8 mouse cellular contexts compared by ENCODE assay signal in genomic region chr11:56116553-56117232, GRCm38 (mm10).
DNase-seq lines count a peak whose midpoint lies in the region; ATAC-seq and TF ChIP-seq lines count a peak whose summit lies in the region.

No protein-coding gene starts in this region.

- H3K9ac ChIP-seq in ES-E14 (ENCODE audit: insufficient read depth, low read depth, low read length, poor library complexity, severe bottlenecking), result no peak overlapping the region
- H3K9ac ChIP-seq in hindbrain, embryonic 15.5 days, result no peak overlapping the region
- H3K9ac ChIP-seq in stomach, postnatal 0 days (ENCODE audit: low read length), result no peak overlapping the region

- intact Hi-C loops in gastrocnemius, postnatal 36 days (cut with DNase I), result loop anchor here (5.0 kb wide), 1 partner anchor 1351 kb away; no protein-coding TSS in a partner anchor

- no peak for TF ChIP-seq EP300 in stomach, postnatal 0 days (optimal IDR thresholded peaks at IDR 0.05)

- no peaks in the 10 kb centered on the region for H3K36me3 ChIP-seq in ES-E14 (ENCODE audit: control insufficient read depth, insufficient read depth, low read length, poor library complexity, severe bottlenecking)
- H3K36me3 ChIP-seq in hindbrain, embryonic 15.5 days, result no peaks in the 10 kb centered on the region
- no peaks in the 10 kb centered on the region for H3K36me3 ChIP-seq in stomach, postnatal 0 days (ENCODE audit: control insufficient read depth, insufficient read depth, low read length)

- peak; percentile 77 for TF ChIP-seq CTCF in stomach, postnatal 0 days (IDR thresholded peaks at IDR 0.05; ENCODE audit: low read depth)

- peak; percentile 45; the same call in 1 of the 2 replicates for ATAC-seq in hindbrain, embryonic 15.5 days (ENCODE audit: low FRiP score, low read depth)
- no peak for ATAC-seq in stomach, postnatal 0 days (ENCODE audit: low FRiP score, low TSS enrichment)

- H3K9me3 ChIP-seq in ES-E14 (ENCODE audit: control insufficient read depth, insufficient read depth, low read depth, low read length), result no peaks in the 10 kb centered on the region
- no peaks in the 10 kb centered on the region for H3K9me3 ChIP-seq in hindbrain, embryonic 15.5 days
- no peaks in the 10 kb centered on the region for H3K9me3 ChIP-seq in stomach, postnatal 0 days (ENCODE audit: control insufficient read depth, low read length)

- H3K4me3 ChIP-seq in ES-E14 (ENCODE audit: insufficient read depth in 1 of 2, low read depth in 1 of 2, low read length in 2 of 2, poor library complexity in 1 of 2, severe bottlenecking in 1 of 2), result no peak overlapping the region
- H3K4me3 ChIP-seq in hindbrain, embryonic 15.5 days, result no peak overlapping the region
- no peak overlapping the region for H3K4me3 ChIP-seq in stomach, postnatal 0 days (ENCODE audit: low read depth, low read length)

- H3K27me3 ChIP-seq in hindbrain, embryonic 15.5 days, result no peaks in the 10 kb centered on the region
- H3K27me3 ChIP-seq in stomach, postnatal 0 days (ENCODE audit: control insufficient read depth, insufficient read depth, low read length), result no peaks in the 10 kb centered on the region

- H3K4me1 ChIP-seq in ES-E14 (ENCODE audit: control insufficient read depth in 2 of 2, insufficient read depth in 2 of 2, low read length in 2 of 2, poor library complexity in 1 of 2), result no peaks in the 10 kb centered on the region
- no peaks in the 10 kb centered on the region for H3K4me1 ChIP-seq in hindbrain, embryonic 15.5 days (replicated peaks)
- no peaks in the 10 kb centered on the region for H3K4me1 ChIP-seq in stomach, postnatal 0 days (replicated peaks; ENCODE audit: control insufficient read depth, insufficient read depth)

- in situ Hi-C loops in ES-E14 (cut with MboI; ENCODE audit: low sequenced_read_pairs in 2 of 2, unreplicated experiment in 2 of 2), result no loop called here

- 51% methylated on average over 12 of the region's 12 CpGs for WGBS in hindbrain, embryonic 15.5 days
- WGBS in stomach, postnatal 0 days, result 37% methylated on average over 12 of the region's 12 CpGs

- H3K27ac ChIP-seq in ES-E14 (ENCODE audit: insufficient read depth, low read depth, low read length, poor library complexity, severe bottlenecking), result no peak overlapping the region
- no peak overlapping the region for H3K27ac ChIP-seq in hindbrain, embryonic 15.5 days (replicated peaks)
- no peak overlapping the region for H3K27ac ChIP-seq in stomach, postnatal 0 days (replicated peaks)

- no peak overlapping the region for H3K4me2 ChIP-seq in hindbrain, embryonic 15.5 days
- no peak overlapping the region for H3K4me2 ChIP-seq in stomach, postnatal 0 days (replicated peaks; ENCODE audit: low read depth)

- DNase-seq in heart, adult 8-10 months (ENCODE audit: low spot score), result peak; percentile 32
- no peak for DNase-seq in heart, adult 9 months (ENCODE audit: low spot score in 2 of 2)
- peak; percentile 39 for DNase-seq in ES-E14 (ENCODE audit: low read depth, low spot score)
- peak; percentile 83 for DNase-seq in embryo, embryonic 10 days (ENCODE audit: low spot score)
- DNase-seq in lung, postnatal 36 days, result peak; percentile 48
- peak; percentile 17 for DNase-seq in stomach, postnatal 0 days (ENCODE audit: low spot score)
- DNase-seq in gastrocnemius, postnatal 36 days, result no peak

TF ChIP-seq in ES-E14, 5 proteins besides CTCF, POLR2A, EP300 and RAD21:
- TF ChIP-seq HCFC1 (IDR thresholded peaks at IDR 0.05; ENCODE audit: borderline replicate concordance, insufficient read depth, low read length), result no peak
- TF ChIP-seq ZNF384 (IDR thresholded peaks at IDR 0.05; ENCODE audit: low read depth, low read length), result no peak
- TF ChIP-seq MAFK (IDR thresholded peaks at IDR 0.05; ENCODE audit: insufficient read depth, low read depth, low read length), result no peak

Comparison
In these comparisons a context has a peak if more than half of its experiments do, and no peak if none do; other contexts are left out.
1. DNase-seq: peak in heart, adult 8-10 months (single experiment), ES-E14 (single experiment), embryo, embryonic 10 days (single experiment), lung, postnatal 36 days (single experiment) and stomach, postnatal 0 days (single experiment); none in heart, adult 9 months (0 of 2) and gastrocnemius, postnatal 36 days (0 of 2).